Mouse (Mus musculus): ENCODE measurements around the gene Poc1b. TPM values are rescaled to one million over a fixed set of nuclear protein-coding genes. Genes with fewer than 3 reads are reported as not detected.

Gene Poc1b
- total and polyA plus RNA-seq, 2 experiments, result 1.7 to 1.8 TPM

GRCm38 (mm10) chr10:99241829-99242711 is 135.2 kb downstream of the Poc1b start:
- TF ChIP-seq CTCF (IDR thresholded peaks at IDR 0.05; ENCODE audit: low read depth, low read length), result no peak
- TF ChIP-seq POLR2A (IDR thresholded peaks at IDR 0.05; ENCODE audit: extremely low read depth, insufficient read depth, low read length), result no peak
- Histone ChIP-seq H3K79me2 (ENCODE audit: control insufficient read depth, insufficient read depth, low read length) (no peaks in the 10 kb centered on the region), H3K9ac (ENCODE audit: low read depth, low read length) (no peak overlapping the region), H3K36me3 (ENCODE audit: control insufficient read depth, insufficient read depth, low read length) (no peaks in the 10 kb centered on the region), H3K27ac (replicated peaks; ENCODE audit: insufficient read depth, low read depth, low read length) (no peak overlapping the region), H3K4me3 (ENCODE audit: insufficient read depth, low read depth, low read length) (no peak overlapping the region), H3K4me1 (ENCODE audit: control insufficient read depth, insufficient read depth, low read length) (no peaks in the 10 kb centered on the region), H3K27me3 (ENCODE audit: control insufficient read depth, insufficient read depth, low read length) (no peaks in the 10 kb centered on the region)
- WGBS, result 78% methylated on average over 16 of the region's 16 CpGs
- DNase-seq (ENCODE audit: extremely low read depth, low read depth, low spot score), result no peak

GRCm38 (mm10) chr10:99242721-99243120 is 135.9 kb downstream of the Poc1b start:
- no peaks in the 10 kb centered on the region for H3K27me3 ChIP-seq (ENCODE audit: control insufficient read depth, insufficient read depth, low read length)
- H3K9ac ChIP-seq (ENCODE audit: low read depth, low read length), result no peak overlapping the region
- TF ChIP-seq CTCF (IDR thresholded peaks at IDR 0.05; ENCODE audit: low read depth, low read length) (no peak), POLR2A (IDR thresholded peaks at IDR 0.05; ENCODE audit: extremely low read depth, insufficient read depth, low read length) (no peak)
- no peaks in the 10 kb centered on the region for H3K79me2 ChIP-seq (ENCODE audit: control insufficient read depth, insufficient read depth, low read length)
- no peak overlapping the region for H3K27ac ChIP-seq (replicated peaks; ENCODE audit: insufficient read depth, low read depth, low read length)
- 93% methylated on average over 10 of the region's 10 CpGs for WGBS
- no peaks in the 10 kb centered on the region for H3K4me1 ChIP-seq (ENCODE audit: control insufficient read depth, insufficient read depth, low read length)
- no peak for DNase-seq (ENCODE audit: extremely low read depth, low read depth, low spot score)
- no peaks in the 10 kb centered on the region for H3K36me3 ChIP-seq (ENCODE audit: control insufficient read depth, insufficient read depth, low read length)
- H3K4me3 ChIP-seq (ENCODE audit: insufficient read depth, low read depth, low read length), result no peak overlapping the region

DNA sequence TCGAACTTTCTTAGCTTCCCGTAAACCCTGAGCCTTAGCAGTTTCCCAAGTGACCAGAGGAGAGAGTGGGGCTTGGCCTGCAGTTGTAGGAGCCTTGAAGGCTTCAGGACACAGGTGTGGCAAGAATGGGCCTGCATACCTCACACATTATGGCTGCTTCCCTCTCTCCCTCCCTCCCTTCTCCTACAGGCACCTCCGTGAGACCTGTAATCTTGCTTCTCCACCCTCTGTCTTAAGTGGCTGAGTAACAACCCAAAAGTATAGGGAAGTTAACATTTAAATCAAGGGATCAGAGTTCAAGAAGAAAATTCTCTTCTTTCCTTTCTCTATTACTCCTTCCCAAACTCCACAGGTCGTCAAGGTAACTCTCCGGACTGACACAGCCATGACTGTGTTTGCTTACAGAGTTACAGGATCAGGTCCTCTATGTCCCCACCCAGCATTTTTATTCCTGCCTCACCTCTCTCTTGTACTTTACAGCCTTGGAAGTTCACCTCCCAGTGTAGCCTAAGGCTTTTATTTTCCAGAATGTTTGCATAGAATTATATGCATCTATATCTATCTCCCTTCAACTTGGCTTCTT is 137.2 kb downstream of the Poc1b start:
- Histone ChIP-seq H3K4me3 (ENCODE audit: insufficient read depth, low read depth, low read length) (no peak overlapping the region), H3K36me3 (ENCODE audit: control insufficient read depth, insufficient read depth, low read length) (no peaks in the 10 kb centered on the region), H3K27me3 (ENCODE audit: control insufficient read depth, insufficient read depth, low read length) (no peaks in the 10 kb centered on the region), H3K79me2 (ENCODE audit: control insufficient read depth, insufficient read depth, low read length) (no peaks in the 10 kb centered on the region), H3K4me1 (ENCODE audit: control insufficient read depth, insufficient read depth, low read length) (no peaks in the 10 kb centered on the region), H3K27ac (replicated peaks; ENCODE audit: insufficient read depth, low read depth, low read length) (no peak overlapping the region), H3K9ac (ENCODE audit: low read depth, low read length) (no peak overlapping the region)
- DNase-seq (ENCODE audit: extremely low read depth, low read depth, low spot score), result no peak
- no peak for TF ChIP-seq POLR2A (IDR thresholded peaks at IDR 0.05; ENCODE audit: extremely low read depth, insufficient read depth, low read length)
- TF ChIP-seq CTCF (IDR thresholded peaks at IDR 0.05; ENCODE audit: low read depth, low read length), result no peak
- 65% methylated on average over 5 of the region's 5 CpGs for WGBS

GRCm38 (mm10) chr10:99244655-99245260 is 137.9 kb downstream of the Poc1b start:
- H3K36me3 ChIP-seq (ENCODE audit: control insufficient read depth, insufficient read depth, low read length), result no peaks in the 10 kb centered on the region
- H3K9ac ChIP-seq (ENCODE audit: low read depth, low read length), result no peak overlapping the region
- H3K27ac ChIP-seq (replicated peaks; ENCODE audit: insufficient read depth, low read depth, low read length), result no peak overlapping the region
- H3K4me3 ChIP-seq (ENCODE audit: insufficient read depth, low read depth, low read length), result no peak overlapping the region
- H3K27me3 ChIP-seq (ENCODE audit: control insufficient read depth, insufficient read depth, low read length), result no peaks in the 10 kb centered on the region
- 43% methylated on average over 7 of the region's 7 CpGs for WGBS
- TF ChIP-seq POLR2A (IDR thresholded peaks at IDR 0.05; ENCODE audit: extremely low read depth, insufficient read depth, low read length) (no peak), CTCF (IDR thresholded peaks at IDR 0.05; ENCODE audit: low read depth, low read length) (no peak)
- H3K4me1 ChIP-seq (ENCODE audit: control insufficient read depth, insufficient read depth, low read length), result no peaks in the 10 kb centered on the region
- no peaks in the 10 kb centered on the region for H3K79me2 ChIP-seq (ENCODE audit: control insufficient read depth, insufficient read depth, low read length)
- no peak for DNase-seq (ENCODE audit: extremely low read depth, low read depth, low spot score)

DNA sequence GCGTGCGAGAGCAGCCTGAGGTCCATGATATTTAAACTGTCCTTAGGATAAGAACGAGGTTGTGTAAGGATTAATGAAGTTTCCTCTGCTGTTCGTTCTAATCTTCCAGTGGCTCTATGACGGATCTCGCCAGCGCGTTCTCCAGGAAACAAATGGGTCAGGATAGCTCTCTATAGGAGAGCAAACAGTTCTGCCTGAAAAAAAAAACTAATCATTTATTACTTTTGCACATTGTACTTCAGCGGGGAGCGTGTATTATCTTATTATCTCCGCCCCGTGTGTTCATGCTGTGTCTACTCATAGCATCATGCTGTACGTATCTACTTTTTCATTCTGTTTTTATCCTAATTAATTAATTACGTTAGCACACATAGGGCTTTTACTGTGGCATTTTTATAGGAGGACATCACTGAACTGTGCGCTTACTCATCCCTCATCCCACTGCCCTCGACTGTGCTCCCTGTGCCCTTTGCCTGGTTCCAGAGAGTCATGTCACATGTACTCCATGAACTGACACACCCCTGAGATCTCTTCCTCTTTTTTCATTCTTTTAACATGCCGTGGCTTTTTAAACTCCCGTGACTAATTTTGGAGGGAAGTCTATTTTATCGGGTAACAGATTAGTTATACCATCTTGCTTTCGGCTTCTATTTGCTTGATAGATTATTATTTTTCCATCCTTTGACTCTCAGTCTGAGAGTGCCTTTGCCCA is 140.1 kb downstream of the Poc1b start:
- Histone ChIP-seq H3K27ac (replicated peaks; ENCODE audit: insufficient read depth, low read depth, low read length) (no peak overlapping the region), H3K9ac (ENCODE audit: low read depth, low read length) (no peak overlapping the region), H3K79me2 (ENCODE audit: control insufficient read depth, insufficient read depth, low read length) (no peaks in the 10 kb centered on the region), H3K4me1 (ENCODE audit: control insufficient read depth, insufficient read depth, low read length) (no peaks in the 10 kb centered on the region), H3K4me3 (ENCODE audit: insufficient read depth, low read depth, low read length) (no peak overlapping the region), H3K36me3 (ENCODE audit: control insufficient read depth, insufficient read depth, low read length) (no peaks in the 10 kb centered on the region), H3K27me3 (ENCODE audit: control insufficient read depth, insufficient read depth, low read length) (no peaks in the 10 kb centered on the region)
- no peak for TF ChIP-seq CTCF (IDR thresholded peaks at IDR 0.05; ENCODE audit: low read depth, low read length)
- TF ChIP-seq POLR2A (IDR thresholded peaks at IDR 0.05; ENCODE audit: extremely low read depth, insufficient read depth, low read length), result no peak
- DNase-seq (ENCODE audit: extremely low read depth, low read depth, low spot score), result no peak
- whole genome bisulfite sequencing, result 81% methylated on average over 20 of the region's 20 CpGs

Other genes starting within 250 kb of the Poc1b start
- gene Atp2b1, start 192.6 kb upstream of the Poc1b start, total RNA-seq (2014; rRNA removed), result 28.8 and 31.5 TPM in 2 replicates
- 4.7 and 5.2 TPM in 2 replicates for gene Atp2b1, start 192.6 kb upstream of the Poc1b start, polyA plus RNA-seq (2012; rRNA removed)
- 6.6 and 6.9 TPM in 2 replicates for gene Galnt4, start 1.1 kb downstream of the Poc1b start, total RNA-seq (2014; rRNA removed)
- 1.0 and 1.3 TPM in 2 replicates for gene Galnt4, start 1.1 kb downstream of the Poc1b start, polyA plus RNA-seq (2012; rRNA removed)
- gene Phxr2, start 19.3 kb downstream of the Poc1b start, total RNA-seq (2014; rRNA removed), result not detected in 2 replicates
- gene Phxr2, start 19.3 kb downstream of the Poc1b start, polyA plus RNA-seq (2012; rRNA removed), result not detected in 2 replicates
- 29.3 and 29.9 TPM in 2 replicates for gene Dusp6, start 156.2 kb downstream of the Poc1b start, total RNA-seq (2014; rRNA removed)
- 45.5 and 48.4 TPM in 2 replicates for gene Dusp6, start 156.2 kb downstream of the Poc1b start, polyA plus RNA-seq (2012; rRNA removed)